Mouse (Mus musculus) liver, embryonic 13.5 days (tissue): ENCODE measurements around the gene Eif5a2. TPM values are rescaled to one million over a fixed set of nuclear protein-coding genes. Genes with fewer than 3 reads are reported as not detected.

Experiments used
- ATAC-seq: fragments of 200-750 bp; cut with Nextera tagmentation; 2 replicates; pipeline ENCODE4 v1.8.0; 2017; ENCODE audit warnings: low read depth, mild to moderate bottlenecking, moderate number of reproducible peaks, moderate library complexity
- DNase-seq: peaks from one replicate; pipeline ENCODE4 v3.0.0; 2022
- H3K27ac ChIP-seq: fragments of 300-500 bp; sonication (generic); 2 replicates; pipeline ENCODE4 v1.5.1; 2015; ENCODE audit warnings: moderate library complexity, mild to moderate bottlenecking, inconsistent platforms
- H3K27me3 ChIP-seq: fragments of 300-500 bp; sonication (generic); 2 replicates; pipeline ENCODE4 v1.6.1; 2015; ENCODE audit warnings: mild to moderate bottlenecking, inconsistent platforms
- H3K36me3 ChIP-seq: fragments of 300-500 bp; sonication (generic); 2 replicates; pipeline ENCODE4 v1.6.1; 2015; ENCODE audit warnings: mild to moderate bottlenecking, inconsistent platforms
- H3K4me1 ChIP-seq: fragments of 300-500 bp; sonication (generic); replicated peaks from 2 replicates; pipeline ENCODE4 v1.6.1; 2015; ENCODE audit warnings: inconsistent platforms
- H3K4me2 ChIP-seq: fragments of 300-500 bp; sonication (generic); 2 replicates; pipeline ENCODE4 v1.6.1; 2015; ENCODE audit warnings: inconsistent platforms, mild to moderate bottlenecking, moderate library complexity
- H3K4me3 ChIP-seq: fragments of 300-500 bp; sonication (generic); replicated peaks from 2 replicates; pipeline ENCODE4 v1.5.1; 2015; ENCODE audit warnings: mild to moderate bottlenecking, inconsistent platforms
- H3K9ac ChIP-seq: fragments of 300-500 bp; sonication (generic); 2 replicates; pipeline ENCODE4 v1.6.1; 2015; ENCODE audit warnings: mild to moderate bottlenecking, inconsistent platforms
- H3K9me3 ChIP-seq: fragments of 300-500 bp; sonication (generic); replicated peaks from 2 replicates; pipeline ENCODE4 v1.6.1; 2016; ENCODE audit warnings: inconsistent platforms
- WGBS: fragments of 180-500 bp; shearing (Covaris S2); methylation state at CpG from one replicate; pipeline ENCODE4 v1.1.7; 2015; ENCODE audit not compliant: insufficient replicate concordance; 5-methylcytosine and 5-hydroxymethylcytosine counted together
- polyA plus RNA-seq: library from polyadenylated mRNA; unstranded; fragments of >200 nt; fragmentation: Nextera tagmentation; extraction: Ambion mirVana; gene quantifications from 2 replicates; pipeline ENCODE4 v1.2.1, GENCODE M21; 2015

The Eif5a2 gene
- polyA plus RNA-seq, 1 experiment from 2014 or later = 6.2 TPM

DNA sequence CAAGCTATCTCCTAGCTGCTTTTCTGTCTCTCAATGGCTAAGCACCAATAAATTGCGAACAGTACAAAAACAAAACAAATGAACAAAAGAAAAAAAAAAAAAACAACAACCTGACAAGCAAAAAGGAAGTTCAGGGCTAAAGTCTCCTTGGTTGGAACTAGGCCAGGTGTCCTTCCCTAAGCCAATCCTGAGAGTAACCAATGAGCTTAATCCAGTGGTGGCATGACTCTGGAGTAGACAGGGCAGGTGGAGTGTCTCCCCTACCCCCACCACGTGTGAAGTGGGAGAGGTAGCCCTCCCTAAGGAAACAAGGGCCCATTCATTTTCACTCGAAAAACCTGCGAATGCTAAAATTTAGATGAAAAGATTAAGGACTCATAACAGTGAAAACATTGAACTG is 30.4 kb downstream of the Eif5a2 start:
- Histone ChIP-seq H3K4me2 (no peak overlapping the region), H3K4me3 (no peak overlapping the region), H3K9ac (no peak overlapping the region), H3K27me3 (no peaks in the 10 kb centered on the region), H3K36me3 (peaks cover 22% of the 10 kb centered on the region), H3K27ac (no peak overlapping the region), H3K9me3 (no peaks in the 10 kb centered on the region), H3K4me1 (peaks cover 18% of the 10 kb centered on the region)
- DNase-seq (no peak), ATAC-seq (no peak)
- WGBS = 70% methylated on average over 4 of the region's 4 CpGs

DNA sequence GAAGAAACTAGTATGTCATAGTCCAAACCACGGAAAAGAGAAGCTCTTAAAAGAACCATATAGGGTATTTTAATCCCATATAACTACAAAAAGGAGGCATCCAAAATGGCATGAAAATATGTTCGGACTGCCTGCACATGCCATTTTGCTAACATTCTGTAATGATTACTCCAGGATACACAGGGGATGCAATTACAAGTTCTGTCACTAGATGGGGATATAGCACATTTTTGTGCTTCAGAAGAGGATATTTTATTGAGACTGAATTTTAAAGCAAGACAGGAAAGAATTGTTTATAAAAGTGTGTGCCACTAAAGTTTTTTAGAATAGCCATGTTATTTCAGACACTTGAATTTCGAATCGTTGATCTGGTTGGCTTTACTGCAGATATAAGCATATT is 33.3 kb downstream of the Eif5a2 start:
- Histone ChIP-seq H3K4me2 (no peak overlapping the region), H3K36me3 (no peaks in the 10 kb centered on the region), H3K4me1 (peaks cover 6% of the 10 kb centered on the region; the same call in 1 of the 2 replicates), H3K4me3 (no peak overlapping the region), H3K27me3 (no peaks in the 10 kb centered on the region), H3K27ac (no peak overlapping the region), H3K9ac (no peak overlapping the region), H3K9me3 (no peaks in the 10 kb centered on the region)
- WGBS = 3% methylated on average over 4 of the region's 4 CpGs
- DNase-seq (peak; percentile 22), ATAC-seq (no peak)

GRCm38 (mm10) chr3:28816010-28816540 is 35.0 kb downstream of the Eif5a2 start:
- Histone ChIP-seq H3K9me3 (no peaks in the 10 kb centered on the region), H3K4me3 (no peak overlapping the region), H3K4me2 (no peak overlapping the region), H3K27ac (no peak overlapping the region), H3K27me3 (no peaks in the 10 kb centered on the region), H3K4me1 (peaks cover 6% of the 10 kb centered on the region; the same call in 1 of the 2 replicates), H3K9ac (no peak overlapping the region), H3K36me3 (no peaks in the 10 kb centered on the region)
- ATAC-seq (peak; percentile 61), DNase-seq (no peak)
- 58% methylated on average over 4 of the region's 4 CpGs for WGBS

DNA sequence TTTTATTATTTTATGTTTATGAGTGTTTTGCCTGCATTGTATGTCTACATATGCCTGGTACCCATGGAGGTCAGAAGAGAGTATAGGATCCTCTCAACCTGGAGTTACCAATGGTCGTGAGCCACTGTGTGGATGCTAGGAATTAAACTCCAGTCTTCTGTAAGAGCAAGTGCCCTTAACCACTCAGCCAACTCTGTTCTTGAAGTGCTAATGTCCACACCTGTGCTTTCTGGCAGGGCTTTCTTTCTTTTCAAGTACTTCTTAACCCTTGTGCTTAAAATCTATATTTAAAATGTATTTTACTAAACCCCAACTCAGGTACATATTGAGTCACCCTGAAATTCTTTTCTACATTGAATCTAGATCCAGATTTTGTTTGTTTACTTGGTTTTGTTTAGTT is 45.2 kb downstream of the Eif5a2 start:
- Histone ChIP-seq H3K36me3 (no peaks in the 10 kb centered on the region), H3K4me3 (no peak overlapping the region), H3K9ac (no peak overlapping the region), H3K9me3 (no peaks in the 10 kb centered on the region), H3K4me2 (no peak overlapping the region), H3K4me1 (no peaks in the 10 kb centered on the region), H3K27ac (no peak overlapping the region), H3K27me3 (no peaks in the 10 kb centered on the region)
- 76% methylated on average over 1 of the region's 1 CpGs for WGBS
- no peak for ATAC-seq
- no peak for DNase-seq

GRCm38 (mm10) chr3:28827605-28828004 is 46.5 kb downstream of the Eif5a2 start:
- ATAC-seq (no peak), DNase-seq (no peak)
- 63% methylated on average over 2 of the region's 2 CpGs for WGBS
- H3K4me1 ChIP-seq = no peaks in the 10 kb centered on the region
- no peak overlapping the region for H3K27ac ChIP-seq
- no peak overlapping the region for H3K4me3 ChIP-seq
- no peak overlapping the region for H3K4me2 ChIP-seq
- no peak overlapping the region for H3K9ac ChIP-seq
- H3K27me3 ChIP-seq = no peaks in the 10 kb centered on the region
- no peaks in the 10 kb centered on the region for H3K36me3 ChIP-seq
- no peaks in the 10 kb centered on the region for H3K9me3 ChIP-seq

DNA sequence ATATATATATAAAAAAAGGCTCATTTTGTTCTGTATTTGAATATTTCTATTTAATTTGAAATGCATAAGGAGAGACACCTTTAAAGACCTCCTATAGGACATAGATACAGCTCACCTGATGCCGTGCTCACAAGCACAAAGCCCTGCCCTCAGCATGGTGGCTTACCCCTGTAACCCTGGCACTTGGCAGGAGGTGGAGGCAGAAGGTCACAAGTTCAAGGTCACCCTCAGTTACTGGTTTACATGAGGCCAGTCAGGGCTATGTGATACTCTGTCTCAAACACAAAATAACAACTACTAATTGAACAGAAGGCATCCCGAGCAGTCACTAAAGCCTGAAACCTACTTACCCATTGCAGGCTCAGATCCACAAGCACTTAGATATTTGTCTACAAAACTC is 48.4 kb downstream of the Eif5a2 start:
- no peak overlapping the region for H3K9ac ChIP-seq
- H3K27me3 ChIP-seq = no peaks in the 10 kb centered on the region
- H3K4me3 ChIP-seq = no peak overlapping the region
- no peak overlapping the region for H3K4me2 ChIP-seq
- no peak for DNase-seq
- H3K36me3 ChIP-seq = no peaks in the 10 kb centered on the region
- no peak for ATAC-seq
- H3K4me1 ChIP-seq = no peaks in the 10 kb centered on the region
- H3K27ac ChIP-seq = no peak overlapping the region
- no peaks in the 10 kb centered on the region for H3K9me3 ChIP-seq
- WGBS = 69% methylated on average over 2 of the region's 2 CpGs

DNA sequence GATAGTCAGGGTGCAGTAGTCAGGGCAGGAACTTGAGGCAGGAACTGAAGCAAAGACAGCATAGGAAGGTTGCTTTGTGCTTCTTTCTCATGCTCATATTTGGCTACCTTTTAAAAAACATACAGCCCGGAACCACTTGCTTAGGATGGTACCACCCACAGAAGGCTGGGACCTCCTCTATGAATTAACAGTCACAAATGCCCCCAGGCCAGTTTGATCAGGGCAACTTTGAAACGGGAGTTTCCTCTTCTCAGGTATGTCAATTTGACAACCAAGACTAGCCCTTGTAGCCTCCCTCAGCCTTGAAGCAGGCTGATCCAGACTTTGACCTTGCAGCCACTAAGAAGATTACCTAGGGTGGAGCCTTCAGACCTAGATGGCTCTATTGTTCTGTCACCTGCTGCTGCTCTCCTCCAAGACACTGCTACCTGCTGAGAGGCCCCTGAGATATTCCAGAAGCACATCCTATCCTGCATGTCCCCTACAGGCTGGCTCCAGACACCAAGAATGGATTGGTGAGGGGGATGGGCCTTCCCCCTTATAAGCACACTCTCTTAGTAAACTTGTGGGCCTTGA is 55.8 kb downstream of the Eif5a2 start:
- Histone ChIP-seq H3K9ac (no peak overlapping the region), H3K4me3 (no peak overlapping the region), H3K4me2 (no peak overlapping the region), H3K27me3 (no peaks in the 10 kb centered on the region), H3K27ac (no peak overlapping the region), H3K4me1 (no peaks in the 10 kb centered on the region), H3K36me3 (no peaks in the 10 kb centered on the region), H3K9me3 (no peaks in the 10 kb centered on the region)
- DNase-seq = no peak
- 61% methylated on average over 2 of the region's 2 CpGs for WGBS
- no peak for ATAC-seq

DNA sequence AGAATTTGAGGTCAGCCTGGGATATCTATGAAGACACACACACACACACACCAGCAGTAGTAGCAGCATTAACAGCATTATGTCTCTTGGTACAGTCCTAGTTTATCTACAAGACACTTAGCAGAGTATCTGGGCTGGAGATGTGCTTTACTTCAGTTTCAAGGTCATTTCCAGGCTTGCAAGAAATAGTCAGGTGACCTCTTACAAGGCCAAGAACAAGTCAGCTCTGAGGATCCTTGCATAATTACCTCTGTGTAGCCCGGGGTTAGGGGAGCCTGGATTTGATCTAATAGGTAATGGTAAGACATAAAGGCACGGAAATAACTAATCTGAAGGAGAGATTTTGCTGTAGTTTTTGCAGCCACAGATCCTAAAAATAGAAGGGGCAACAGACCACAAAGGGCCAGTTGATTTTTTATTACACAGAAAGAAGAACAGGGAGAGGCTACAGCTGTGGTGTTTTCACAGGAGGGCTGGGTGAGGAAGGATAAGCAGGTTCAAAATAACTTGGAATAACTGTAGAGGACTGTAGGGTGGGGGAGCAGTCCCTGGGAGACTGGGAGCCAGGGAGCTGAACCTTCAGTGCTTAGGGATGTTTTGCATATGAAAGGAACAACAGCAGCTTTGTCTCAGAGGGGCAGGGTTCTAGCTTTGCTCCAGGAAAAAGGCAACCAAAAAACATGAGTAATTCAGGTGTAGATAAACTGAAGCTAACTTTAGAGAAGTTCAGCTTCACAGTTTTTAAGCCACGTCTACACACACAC is 61.0 kb downstream of the Eif5a2 start:
- ATAC-seq (no peak), DNase-seq (no peak)
- no peaks in the 10 kb centered on the region for H3K4me1 ChIP-seq
- no peaks in the 10 kb centered on the region for H3K9me3 ChIP-seq
- H3K27ac ChIP-seq = no peak overlapping the region
- no peak overlapping the region for H3K9ac ChIP-seq
- H3K36me3 ChIP-seq = no peaks in the 10 kb centered on the region
- H3K4me2 ChIP-seq = no peak overlapping the region
- WGBS = 21% methylated on average over 3 of the region's 3 CpGs
- H3K27me3 ChIP-seq = no peaks in the 10 kb centered on the region
- H3K4me3 ChIP-seq = no peak overlapping the region

DNA sequence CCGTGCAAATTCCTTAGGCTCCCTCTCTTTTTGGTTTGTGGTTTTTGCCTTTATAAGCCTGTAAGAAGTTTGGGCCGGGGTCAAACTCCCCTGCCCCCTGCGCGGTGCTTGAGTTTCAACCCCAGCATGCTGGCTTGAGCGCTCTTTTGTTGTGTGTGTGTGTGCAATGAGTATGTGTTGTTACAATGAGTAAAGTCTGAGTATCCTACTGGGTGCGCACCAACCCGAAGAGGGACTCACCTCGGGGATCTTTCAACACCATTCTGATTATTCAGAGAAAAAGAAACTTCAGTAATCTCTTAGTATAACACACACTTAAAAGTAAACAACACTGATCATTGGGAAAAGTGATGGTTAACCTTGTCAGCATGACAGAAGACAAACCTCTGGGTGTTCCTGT is 62.2 kb downstream of the Eif5a2 start:
- H3K9ac ChIP-seq = no peak overlapping the region
- H3K4me2 ChIP-seq = no peak overlapping the region
- WGBS = 52% methylated on average over 8 of the region's 8 CpGs
- no peaks in the 10 kb centered on the region for H3K4me1 ChIP-seq
- H3K27ac ChIP-seq = no peak overlapping the region
- DNase-seq (no peak), ATAC-seq (no peak)
- H3K36me3 ChIP-seq = no peaks in the 10 kb centered on the region
- H3K27me3 ChIP-seq = no peaks in the 10 kb centered on the region
- H3K4me3 ChIP-seq = no peak overlapping the region
- H3K9me3 ChIP-seq = no peaks in the 10 kb centered on the region

DNA sequence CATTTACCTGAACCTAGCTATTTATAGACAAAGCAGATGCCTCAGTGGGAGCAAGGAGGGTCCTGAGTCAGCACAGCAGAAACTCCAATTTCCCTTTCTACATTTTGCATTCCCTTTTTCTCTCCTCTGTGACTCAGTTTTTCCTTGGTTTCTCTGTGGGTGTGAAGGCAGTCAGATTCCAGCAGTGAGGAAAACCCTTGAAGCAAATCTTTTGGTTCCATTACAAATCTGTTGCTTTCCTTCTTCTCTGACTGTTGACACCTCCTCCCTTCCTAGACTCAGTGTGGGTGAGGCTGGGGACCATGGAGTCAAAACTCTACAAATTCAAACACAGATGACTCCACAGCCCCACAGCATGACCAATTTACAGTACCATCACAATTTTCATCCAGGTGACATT is 66.0 kb downstream of the Eif5a2 start:
- Histone ChIP-seq H3K4me3 (no peak overlapping the region), H3K9ac (no peak overlapping the region), H3K4me2 (no peak overlapping the region), H3K9me3 (no peaks in the 10 kb centered on the region), H3K27me3 (no peaks in the 10 kb centered on the region), H3K4me1 (no peaks in the 10 kb centered on the region), H3K36me3 (no peaks in the 10 kb centered on the region), H3K27ac (no peak overlapping the region)
- ATAC-seq = no peak
- no peak for DNase-seq
